Mouse (Mus musculus): ENCODE data around the gene Spdye4b.
A peak's percentile ranks its signal among the peaks of the same experiment; 100 is the strongest.
"Not testable (repeated sequence)": the region's sequence is repeated elsewhere in the genome, so short reads cannot be mapped to it uniquely, and the experiment has no call there.

Spdye4b gene

GRCm38 (mm10) chr5:143180255-143181076 is at the start of gene Spdye4b, which contains the start of gene Rbak:
TSS of gene Spdye4b (plus strand) at chr5:143181017.
TSS of gene Rbak (minus strand) at chr5:143180775.
- peak; percentile 100 for DNase-seq (ENCODE audit: low read depth, low spot score)

DNA sequence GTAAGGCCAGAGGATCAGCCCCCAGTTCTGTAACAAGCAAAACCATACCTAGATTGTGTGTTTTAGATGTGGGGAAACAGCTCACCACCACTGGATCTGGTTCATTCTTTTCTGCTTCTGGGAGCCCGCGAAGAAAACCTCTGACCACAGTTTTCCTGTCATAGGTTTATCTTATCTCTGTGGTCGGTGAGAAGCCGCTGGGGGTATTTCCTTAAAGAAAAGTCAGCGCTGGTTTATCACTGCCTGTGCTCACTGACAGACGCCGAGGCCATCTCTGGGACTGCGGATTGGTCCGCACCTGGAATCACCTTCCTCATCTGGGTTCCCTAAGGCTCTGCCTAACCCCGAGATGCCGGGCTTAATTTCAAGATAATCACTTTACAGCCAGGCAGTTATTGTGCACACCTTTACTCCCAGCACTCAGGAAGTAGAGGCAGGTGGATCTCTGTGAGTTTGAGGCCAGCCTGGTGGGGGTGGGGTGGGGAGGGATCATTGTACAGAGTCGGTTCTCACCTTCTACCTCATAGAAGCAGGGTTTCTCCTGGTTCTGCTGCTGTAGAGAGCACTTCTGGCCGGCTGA is 47.8 kb upstream of the Spdye4b start:
- DNase-seq (ENCODE audit: low read depth, low spot score): no peak

DNA sequence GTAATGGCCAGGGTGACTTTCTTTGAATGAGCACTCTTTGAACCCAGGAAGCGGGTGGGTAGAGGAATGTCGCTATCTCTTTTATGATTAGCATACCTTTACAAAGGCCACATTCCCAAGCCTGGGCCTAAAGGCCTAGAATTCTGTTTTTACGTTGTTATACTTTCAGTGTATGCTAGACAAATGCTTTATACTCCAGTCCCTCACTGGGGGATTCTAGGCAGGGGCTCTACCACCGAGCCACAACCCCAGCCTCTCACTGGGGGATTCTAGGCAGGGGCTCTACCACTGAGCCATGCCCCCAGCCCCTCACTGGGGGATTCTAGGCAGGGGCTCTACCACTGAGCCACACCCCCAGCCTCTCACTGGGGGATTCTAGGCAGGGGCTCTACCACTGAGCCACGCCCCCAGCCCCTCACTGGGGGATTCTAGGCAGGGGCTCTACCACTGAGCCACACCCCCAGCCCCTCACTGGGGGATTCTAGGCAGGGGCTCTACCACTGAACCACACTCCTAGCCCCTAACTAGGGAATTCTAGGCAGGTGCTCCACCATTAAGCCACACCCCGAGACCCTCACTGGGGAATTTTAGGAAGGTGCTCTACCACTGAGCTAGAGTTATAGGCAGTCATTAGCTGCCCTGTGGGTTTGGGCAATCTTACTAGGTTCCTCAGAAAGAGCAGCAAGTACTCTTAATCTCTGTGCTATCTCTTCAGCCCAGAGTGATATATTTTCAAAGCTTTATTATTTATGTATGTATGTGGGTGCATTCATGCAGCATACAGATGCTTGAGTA is 46.4 kb upstream of the Spdye4b start:
- DNase-seq (ENCODE audit: low read depth, low spot score): not testable (repeated sequence)

GRCm38 (mm10) chr5:143135042-143135441 is 45.8 kb upstream of the Spdye4b start:
- DNase-seq (ENCODE audit: low read depth, low spot score): peak; percentile 43

GRCm38 (mm10) chr5:143137580-143137979 is 43.2 kb upstream of the Spdye4b start:
- DNase-seq (ENCODE audit: low read depth, low spot score): no peak

DNA sequence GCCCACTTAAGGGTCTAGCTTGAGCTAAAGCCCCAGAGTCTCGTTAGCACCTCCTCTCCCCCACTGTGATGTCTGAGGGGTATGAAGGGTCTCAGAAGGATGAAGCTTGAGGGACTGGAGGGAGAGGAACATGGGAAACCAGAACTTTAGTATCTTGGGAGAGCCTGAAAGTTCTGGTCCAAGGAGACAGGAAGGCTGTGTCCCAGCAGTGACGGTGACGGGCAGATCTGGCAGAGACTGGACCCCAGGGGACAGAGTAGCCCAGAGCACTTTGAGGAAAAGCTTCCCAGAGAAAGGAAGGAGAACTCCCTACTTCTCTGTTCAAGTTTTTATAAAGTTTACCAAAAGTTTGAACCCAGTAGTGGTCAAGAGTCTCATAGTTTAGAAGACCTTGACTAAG is 33.3 kb upstream of the Spdye4b start, which contains the start of gene Olfr718-ps1:
Gene Olfr718-ps1 (minus strand): TSS at position 101 of the 400 bp plus-strand sequence.
- DNase-seq (ENCODE audit: low read depth, low spot score): no peak

DNA sequence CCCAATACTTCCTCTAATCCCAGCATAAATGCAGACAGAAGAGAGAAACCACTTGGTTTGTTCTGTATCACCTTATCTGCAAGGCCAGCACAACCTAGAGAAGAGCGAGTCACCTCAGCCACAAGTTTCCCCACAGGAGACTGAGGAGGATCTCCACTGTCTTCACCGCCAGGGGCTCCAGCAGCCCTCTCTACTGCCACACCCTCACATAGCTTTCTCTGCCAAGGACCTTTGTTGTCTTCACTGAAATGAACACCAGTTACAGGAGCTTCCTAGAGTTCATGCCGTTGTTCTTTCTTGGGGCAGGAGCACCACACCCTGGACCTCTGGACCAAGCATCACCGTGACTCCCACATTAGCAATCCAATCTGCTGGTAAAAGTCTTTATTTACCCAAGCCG is 32.2 kb upstream of the Spdye4b start:
- no peak for DNase-seq (ENCODE audit: low read depth, low spot score)

DNA sequence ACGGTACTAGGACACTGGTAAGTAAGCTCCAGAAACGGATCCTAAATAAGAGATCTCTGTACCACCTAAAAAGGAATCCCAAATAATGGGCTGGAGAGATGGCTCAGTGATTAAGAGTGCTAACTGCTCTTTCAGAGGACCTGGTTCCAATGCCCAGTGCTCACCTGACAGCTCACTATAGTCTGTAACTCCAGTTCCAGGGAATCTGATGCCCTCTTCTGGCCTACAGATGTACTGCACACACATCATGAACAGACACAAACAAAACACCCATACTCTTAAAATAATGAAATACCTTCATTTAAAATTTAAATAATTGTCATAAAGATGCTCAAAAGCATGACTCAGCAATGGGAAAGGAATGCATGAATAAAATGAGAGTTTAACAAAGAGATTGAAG is 31.3 kb upstream of the Spdye4b start:
- no peak for DNase-seq (ENCODE audit: low read depth, low spot score)

DNA sequence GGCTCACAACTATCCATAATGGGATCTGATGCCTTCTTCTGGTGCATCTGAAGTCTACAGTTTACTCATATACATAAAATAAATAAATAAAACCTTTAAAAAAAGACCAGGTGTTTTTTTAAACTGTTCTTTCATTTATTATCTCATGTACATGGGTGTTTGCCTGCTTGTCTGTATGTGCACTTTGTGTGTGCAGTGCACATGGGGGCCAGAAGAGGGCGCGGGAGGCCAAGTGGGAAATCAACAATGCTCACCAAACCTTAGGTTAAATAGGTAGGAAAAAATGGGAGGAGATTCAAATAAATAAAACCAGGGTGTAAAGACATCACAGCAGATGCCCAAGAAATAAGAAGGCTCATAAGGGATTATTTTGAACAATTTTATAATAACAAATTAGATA is 30.8 kb upstream of the Spdye4b start:
- DNase-seq (ENCODE audit: low read depth, low spot score): no peak

- DNase-seq (ENCODE audit: low read depth, low spot score): no peak
Measured at GRCm38 (mm10) chr5:143153756-143154155, 27.1 kb upstream of the Spdye4b start.

DNA sequence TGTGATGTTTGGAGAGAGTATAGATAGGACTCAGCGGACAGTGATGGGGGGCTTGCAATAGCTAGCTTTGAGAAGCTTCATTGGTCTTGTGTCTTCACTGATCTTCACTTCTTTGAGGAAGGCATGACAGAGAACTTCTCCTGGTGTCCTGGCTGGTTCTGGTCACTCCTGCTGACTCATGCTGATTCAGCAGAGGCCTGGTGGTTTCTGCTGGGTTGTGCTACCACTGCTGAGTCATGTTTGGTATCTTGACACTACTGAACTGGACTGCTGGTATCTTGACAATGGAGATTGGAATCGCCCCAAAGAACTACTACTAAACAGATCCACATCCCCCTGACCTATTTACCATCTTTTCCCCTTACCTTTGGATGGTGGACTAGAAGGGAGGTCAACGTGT is 25.3 kb upstream of the Spdye4b start:
- DNase-seq (ENCODE audit: low read depth, low spot score): no peak

DNA sequence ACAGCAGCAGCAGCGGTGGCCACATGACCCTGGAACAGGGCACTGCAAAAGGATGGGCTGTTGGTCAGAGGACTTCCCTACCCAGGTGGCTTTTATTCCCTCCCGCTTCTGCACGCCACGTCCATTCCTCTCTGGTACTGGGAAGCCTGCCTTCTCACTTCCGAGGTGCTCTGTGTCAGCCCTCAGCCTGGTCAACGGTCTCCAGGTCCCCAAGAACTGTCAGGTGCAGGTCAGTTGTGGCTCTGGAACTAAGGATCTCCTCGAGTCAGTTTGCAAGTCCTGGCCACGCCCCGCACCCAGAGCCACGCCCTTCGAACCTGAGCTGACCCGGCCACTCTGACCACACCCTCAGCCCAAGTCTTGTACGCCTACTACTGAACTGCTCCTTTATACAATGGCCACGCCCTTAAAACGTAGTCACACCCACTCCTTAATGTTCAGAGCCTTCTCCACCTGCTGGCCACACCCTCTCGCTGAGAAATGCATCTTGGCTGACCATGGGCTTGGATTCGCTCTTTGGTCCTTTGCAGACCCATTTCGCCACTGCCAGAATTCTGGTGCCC is 15.2 kb upstream of the Spdye4b start:
- no peak for DNase-seq (ENCODE audit: low read depth, low spot score)

- no peak for DNase-seq (ENCODE audit: low read depth, low spot score)
Measured at GRCm38 (mm10) chr5:143175970-143176369, 4.8 kb upstream of the Spdye4b start.

DNA sequence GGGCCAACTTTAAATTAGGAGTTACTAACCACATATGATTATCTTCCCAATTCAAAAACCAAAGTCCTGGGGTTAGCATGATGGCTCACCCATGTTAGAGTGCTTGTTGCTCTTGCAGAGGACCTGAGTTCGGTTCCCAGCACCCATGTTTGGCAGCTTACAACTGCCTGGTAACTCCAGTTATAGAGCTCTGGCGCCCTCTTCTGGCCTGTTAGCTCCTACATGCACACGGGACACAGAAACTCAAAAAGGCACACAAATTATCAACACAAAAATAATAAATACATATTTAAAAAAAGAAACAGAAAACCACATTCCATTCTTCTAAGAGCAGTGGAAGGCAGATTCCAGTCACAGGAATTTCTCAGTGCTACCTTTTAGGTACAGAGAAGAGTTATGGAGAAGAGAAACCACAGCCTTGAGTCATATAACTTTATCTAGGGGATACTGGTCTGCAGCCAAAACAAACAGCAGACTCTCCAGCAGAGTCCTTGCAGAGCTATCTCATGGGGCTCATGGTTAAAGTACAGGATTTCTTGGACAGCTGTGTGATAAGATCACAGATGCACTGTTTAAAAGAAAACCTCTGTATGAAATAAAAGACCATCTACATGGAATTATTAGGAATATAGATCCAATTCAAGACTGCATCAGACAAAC is 3.1 kb upstream of the Spdye4b start:
- DNase-seq (ENCODE audit: low read depth, low spot score): no peak

GRCm38 (mm10) chr5:143179179-143179578 is 1.6 kb upstream of the Spdye4b start:
- peak; percentile 42 for DNase-seq (ENCODE audit: low read depth, low spot score)

DNA sequence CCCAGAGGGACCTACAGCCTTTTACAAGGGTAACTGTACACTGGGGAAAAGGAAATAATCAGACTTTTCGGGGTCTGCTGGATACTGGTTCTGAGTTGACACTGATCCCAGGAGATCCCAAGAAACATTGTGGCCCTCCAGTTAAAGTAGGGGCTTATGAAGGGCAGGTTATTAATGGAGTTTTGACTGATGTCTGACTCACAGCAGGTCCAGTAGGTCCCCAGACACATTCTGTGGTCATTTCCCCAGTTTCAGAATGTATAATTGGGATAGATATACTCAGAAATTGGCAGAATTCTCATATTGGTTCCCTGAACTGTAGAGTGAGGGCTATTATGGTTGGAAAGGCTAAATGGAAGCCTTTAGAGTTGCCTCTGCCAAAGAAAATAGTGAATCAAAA is 7.2 kb downstream of the Spdye4b start:
- not testable (repeated sequence) for DNase-seq (ENCODE audit: low read depth, low spot score)

DNA sequence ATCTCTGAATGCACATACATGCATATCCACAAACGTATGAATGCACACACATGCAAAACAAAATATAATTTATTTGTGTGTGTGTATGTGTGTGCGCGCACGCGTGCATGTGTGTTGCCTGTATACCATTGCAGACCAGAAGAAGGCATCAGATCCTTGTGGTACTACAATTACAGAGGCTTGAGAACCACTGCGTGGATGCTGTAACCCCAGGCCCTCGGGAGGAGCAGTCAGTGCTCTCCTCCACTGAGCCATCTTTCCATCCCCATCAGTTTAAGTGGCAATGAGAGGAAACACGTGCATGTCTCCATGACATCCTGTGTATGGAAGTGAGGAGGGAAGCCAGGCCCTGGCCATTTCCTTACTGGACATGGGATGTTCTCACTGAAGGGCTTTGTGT is 12.0 kb downstream of the Spdye4b start:
- DNase-seq (ENCODE audit: low read depth, low spot score): no peak

GRCm38 (mm10) chr5:143194747-143195146 is 13.9 kb downstream of the Spdye4b start:
- DNase-seq (ENCODE audit: low read depth, low spot score): not testable (repeated sequence)

- no peak for DNase-seq (ENCODE audit: low read depth, low spot score)
Measured at GRCm38 (mm10) chr5:143195166-143195565, 14.3 kb downstream of the Spdye4b start.

DNA sequence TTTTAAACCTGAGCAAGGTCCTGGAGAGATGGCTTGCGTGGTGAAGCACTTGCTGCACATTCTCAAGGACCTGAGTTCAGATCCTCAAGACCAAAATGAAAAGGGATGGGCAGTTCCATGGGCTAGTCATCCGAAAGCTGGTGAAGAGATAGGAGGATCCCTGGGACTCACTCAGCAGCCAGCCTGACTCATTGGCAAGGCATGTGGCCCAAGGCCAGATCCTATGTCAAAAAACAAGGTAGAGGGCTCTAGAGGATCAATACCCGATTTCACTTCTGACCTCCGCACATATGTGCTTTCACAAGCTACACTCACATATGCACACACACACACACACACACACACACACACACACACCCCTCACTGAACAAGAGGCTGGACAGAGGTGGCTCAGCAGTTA is 15.7 kb downstream of the Spdye4b start:
- no peak for DNase-seq (ENCODE audit: low read depth, low spot score)

- no peak for DNase-seq (ENCODE audit: low read depth, low spot score)
Measured at GRCm38 (mm10) chr5:143205015-143205414, 24.2 kb downstream of the Spdye4b start.

All from brain, adult 2 months (tissue).